Mouse (Mus musculus): ENCODE data around the gene Vmn1r76.

Gene Vmn1r76

DNA sequence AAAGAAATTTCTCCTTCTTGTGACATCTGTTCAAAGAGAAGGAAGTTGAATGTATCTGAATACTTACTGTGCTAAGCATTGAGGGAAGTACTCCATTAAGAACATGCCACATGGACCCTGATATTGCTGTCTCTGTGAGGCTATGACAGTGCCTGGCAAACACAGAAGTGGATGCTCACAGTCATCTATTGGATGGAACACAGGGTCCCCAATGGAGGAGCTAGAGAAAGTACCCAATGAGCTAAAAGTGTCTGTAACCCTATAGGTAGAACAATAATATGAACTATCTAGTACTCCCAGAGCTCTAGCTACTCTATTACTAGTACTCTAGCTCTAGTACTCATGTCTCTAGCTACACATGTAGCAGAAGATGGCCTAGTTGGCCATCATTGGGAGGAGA is at the start of gene Vmn1r76:
Vmn1r76 (minus strand) TSS at position 101 of the 400 bp plus-strand sequence.
- no peak for DNase-seq (ENCODE audit: low spot score in 2 of 2)

DNA sequence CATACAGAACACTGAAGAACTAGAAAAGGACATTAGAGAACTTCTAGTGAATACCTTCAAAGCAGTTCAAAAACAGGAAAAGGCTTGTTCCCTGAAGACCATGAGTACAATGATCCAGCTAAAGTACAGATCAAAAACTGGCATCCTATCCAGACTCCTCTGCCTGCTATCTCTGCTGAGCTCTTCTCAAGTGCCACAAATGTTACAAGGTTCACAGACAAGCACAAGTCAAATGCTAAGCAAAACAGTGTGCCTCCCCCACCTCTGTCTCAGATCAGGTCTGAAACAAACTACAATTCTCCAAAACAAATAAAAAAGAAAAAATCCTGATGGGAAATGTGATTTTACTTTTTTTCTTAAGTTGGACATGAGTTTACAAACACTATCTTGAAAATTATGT is 34.6 kb upstream of the Vmn1r76 start:
- DNase-seq (ENCODE audit: low spot score in 2 of 2): no peak

DNA sequence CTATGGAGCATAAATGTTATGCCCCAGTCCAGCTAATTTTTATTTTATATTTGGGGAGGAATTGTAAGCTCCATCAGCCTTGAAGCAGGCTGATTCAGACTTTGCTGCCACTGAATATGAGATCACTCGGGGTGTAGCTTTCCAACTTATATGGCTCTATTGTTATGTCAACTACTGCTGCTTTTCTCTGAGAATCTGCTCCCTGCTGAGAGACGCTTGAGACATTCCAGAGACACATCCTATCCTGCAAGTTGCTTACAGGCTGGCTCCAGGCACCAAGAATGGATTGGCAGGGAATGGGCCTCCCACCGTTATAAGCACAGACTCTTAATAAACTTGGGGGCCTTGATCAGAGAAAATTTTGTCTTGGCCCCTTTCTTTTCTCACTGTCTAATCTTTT is 10.0 kb upstream of the Vmn1r76 start:
- DNase-seq (ENCODE audit: low spot score in 2 of 2): no peak

DNA sequence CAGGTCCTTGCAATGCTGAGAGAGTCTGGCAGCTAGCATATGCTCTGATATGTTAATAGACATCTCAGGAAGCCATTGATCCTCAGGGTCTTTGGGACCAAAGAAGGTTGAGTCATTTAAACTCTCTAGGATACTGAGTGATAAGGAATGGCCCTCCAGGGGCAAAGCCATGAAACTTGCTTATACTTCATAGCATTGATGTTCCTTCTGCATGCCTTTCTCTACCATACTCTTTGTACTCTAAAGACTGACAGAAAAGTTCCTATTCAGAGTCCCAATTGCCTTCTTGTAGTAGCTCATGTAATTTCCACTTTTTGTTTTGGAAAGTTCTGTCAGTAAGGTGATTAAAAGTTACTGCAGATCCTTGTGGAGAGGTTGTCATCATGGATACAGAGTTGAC is 63.7 kb downstream of the Vmn1r76 start, which contains the start of gene Vmn1r75:
Vmn1r75 (plus strand) TSS at position 301 of the 400 bp plus-strand sequence.
- no peak for DNase-seq (ENCODE audit: low spot score in 2 of 2)
